Mouse (Mus musculus): ENCODE measurements around the gene Aldoart2.
"Not testable (repeated sequence)": the region's sequence is repeated elsewhere in the genome, so short reads cannot be mapped to it uniquely, and the experiment has no call there.

The Aldoart2 gene

DNA sequence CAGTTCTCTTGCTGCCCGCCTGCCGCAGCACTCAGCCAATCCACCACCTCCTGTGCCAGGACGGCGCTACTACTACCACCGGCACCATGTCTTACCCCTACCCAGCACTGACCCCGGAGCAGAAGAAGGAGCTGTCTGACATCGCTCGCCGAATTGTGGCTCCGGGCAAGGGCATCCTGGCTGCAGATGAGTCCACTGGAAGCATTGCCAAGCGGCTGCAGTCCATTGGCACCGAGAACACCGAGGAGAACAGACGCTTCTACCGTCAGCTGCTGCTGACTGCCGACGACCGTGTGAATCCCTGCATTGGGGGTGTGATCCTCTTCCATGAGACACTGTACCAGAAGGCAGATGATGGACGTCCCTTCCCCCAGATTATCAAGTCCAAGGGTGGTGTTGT, at the start of gene Aldoart2:
Gene Aldoart2, plus strand, starts transcription at position 34 of the 400 bp plus-strand sequence.
- DNase-seq (ENCODE audit: low read depth), result no peak

DNA sequence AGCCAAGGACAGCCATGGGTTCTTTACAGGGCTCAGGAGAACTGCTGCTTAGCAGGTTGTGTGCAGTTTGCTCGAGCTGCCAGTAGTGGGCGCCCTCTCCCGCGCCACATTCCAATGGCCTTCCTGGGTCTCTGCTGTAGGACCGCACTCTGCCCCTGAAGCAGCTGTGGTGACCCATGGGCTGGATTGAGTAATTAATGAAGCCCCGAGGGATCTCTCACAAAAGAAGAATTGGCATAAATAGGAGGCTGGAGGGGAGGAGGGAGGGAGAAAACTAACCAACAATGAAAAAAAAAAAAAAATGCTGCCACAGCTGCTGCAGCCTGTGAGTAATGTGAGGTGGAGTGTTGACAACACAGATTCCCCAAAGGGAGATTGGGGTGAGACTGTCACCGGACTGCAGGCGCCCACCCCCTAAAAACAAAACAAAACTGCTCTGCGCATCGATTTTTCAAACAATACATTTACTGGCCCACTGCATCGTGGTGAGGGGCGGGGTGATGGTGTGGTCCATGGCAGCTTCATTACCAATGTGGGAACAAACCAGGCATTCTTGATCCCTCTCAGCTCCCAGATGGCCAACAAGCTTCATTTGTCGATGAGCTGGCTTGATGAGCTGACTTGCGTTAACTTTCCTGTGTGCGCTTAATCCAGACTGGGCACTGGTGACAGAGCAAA, 46.8 kb upstream of the Aldoart2 start:
- peak; percentile 36 for DNase-seq (ENCODE audit: low read depth)

DNA sequence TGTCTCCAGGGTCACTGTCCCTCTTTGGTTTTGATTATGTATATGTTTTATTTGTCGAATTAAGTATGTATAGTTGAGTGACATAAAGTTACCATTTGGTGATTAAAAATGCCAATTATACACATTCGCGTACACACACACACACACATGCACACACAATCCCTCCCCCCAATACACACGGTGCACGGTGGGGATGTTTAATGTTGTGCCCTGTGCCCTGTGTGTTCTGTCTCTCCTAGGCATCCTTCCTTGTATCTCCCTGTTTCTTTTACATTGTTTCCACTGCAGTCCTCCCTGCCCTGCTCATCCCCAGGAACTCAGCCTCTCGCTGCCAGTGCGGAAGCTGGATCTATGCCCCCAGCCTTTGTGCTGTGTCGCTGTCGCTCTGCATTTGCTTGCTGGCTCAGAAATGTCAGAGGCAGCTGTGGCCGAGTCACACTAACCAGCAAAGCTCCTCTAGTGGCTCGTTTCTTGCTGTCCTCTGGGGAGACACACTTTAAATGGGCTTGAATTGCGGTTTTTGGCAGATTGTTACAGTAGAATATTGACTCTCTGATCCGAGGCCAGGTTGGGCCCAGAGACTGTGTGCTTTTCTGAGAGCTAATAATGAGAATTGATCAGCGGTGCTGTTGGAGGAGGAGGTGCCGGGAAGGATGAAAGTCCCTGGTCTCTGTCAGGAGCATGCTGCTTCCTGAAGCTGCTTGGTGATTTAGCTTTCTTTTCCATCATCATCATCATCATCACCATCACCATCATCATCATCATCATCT, 37.9 kb upstream of the Aldoart2 start:
- no peak for DNase-seq (ENCODE audit: low read depth)

DNA sequence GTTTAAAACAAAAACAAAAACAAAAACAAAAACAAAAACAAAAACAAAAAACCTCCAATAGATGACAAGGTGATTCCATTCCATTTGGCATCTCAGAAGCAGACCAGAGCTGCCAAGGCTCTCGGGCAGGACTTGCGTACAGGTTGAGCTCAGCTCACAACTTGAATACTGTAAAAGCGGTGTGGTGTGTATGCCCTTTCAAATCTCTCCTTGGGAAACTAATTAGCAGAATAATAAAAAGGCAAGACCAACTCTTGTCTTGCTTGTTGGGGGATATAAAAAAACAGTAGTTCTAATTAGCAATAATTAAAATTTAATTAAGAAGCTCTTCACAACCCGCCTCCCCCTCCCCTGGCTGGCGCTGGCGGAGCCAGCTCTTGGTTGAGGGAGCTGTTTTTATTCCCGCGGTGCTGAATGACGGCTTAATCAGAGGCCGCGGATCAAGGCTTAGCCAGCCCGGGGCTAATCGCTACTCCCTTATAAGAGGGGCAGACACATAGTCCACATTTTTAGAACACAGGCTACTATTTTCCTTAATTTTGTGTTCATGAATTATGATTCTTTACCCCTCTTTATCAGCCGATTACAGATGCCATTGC, 28.4 kb upstream of the Aldoart2 start:
- no peak for DNase-seq (ENCODE audit: low read depth)

DNA sequence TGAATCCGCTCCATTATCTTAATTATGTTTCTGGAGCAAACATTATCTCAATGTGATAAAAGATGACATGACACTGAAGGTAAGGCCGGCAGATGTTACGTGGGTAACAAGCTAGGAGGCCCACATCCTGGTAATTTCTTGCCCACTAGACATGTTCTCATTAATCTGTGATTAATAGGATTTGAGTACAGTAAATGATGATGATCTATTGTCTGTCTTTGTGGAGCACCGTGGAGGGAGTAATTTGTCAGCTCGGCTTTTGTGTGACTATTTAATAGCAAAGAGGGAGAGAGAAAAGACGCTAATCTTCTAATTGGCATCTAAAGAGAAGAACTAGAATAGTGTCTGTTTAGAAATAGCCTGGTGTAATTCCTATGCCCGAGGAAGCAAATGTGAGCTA, 27.3 kb upstream of the Aldoart2 start:
- DNase-seq (ENCODE audit: low read depth), result no peak

DNA sequence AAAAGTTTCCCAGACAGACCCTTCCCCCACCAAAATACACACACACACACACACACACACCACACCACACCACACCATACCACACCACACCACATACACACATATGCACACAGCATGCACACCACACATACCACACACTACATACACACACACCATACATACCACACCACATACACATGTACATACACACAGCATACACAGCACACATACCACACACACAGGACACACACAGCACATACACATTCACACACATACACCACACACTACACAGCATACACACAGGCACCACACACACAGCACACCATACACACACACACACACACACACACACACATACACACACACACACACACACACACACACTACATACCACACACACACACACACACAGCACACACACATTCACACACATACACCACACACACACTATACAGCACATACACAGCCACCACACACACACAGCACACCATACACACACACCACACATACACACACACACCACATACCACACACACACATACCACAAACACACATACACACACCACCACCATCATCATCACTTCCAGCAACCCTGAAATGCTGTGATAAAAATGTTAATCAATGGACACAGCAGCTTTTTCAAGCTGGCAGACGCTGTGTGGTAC, 26.6 kb upstream of the Aldoart2 start:
- DNase-seq (ENCODE audit: low read depth), result peak; percentile 9

DNA sequence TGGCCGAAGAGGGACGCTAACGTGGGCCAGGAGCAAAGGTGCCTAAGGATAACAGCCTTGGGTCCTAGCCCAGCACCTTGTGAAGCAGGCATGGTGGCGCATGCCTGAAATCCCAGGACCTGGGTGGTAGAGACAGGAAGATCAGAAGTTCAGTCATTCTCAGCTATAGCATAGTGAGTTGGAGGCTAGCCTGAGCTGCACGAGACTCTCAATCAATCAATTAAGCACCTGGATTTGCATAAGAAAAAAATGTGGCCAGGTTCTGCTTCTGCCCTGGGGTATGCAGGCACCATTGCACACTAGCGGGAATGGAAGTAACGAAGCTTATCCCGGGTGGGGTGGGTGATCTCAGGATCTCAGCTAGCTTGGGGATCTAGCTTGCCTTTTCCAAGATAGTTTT, 25.9 kb upstream of the Aldoart2 start:
- no peak for DNase-seq (ENCODE audit: low read depth)

DNA sequence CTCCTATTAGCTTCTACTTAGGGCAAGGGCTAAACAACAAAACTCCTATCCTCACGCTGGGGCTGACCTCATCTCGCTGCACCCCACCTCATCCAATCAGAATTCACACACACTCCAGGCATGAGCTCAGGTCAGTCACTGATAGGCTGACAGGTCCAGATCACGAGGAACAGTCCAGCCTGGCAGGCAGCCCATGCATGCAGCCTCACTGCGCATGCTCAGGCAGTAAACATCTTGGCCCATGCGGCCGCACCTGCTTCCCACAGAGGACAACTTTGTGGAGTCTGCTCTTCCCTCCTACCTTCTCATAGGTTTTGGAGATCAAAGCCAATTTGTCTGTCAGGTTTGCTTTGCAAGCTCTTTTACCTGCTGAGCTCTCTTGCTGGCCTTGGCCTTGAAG, 10.1 kb upstream of the Aldoart2 start:
- not testable (repeated sequence) for DNase-seq (ENCODE audit: low read depth)

DNA sequence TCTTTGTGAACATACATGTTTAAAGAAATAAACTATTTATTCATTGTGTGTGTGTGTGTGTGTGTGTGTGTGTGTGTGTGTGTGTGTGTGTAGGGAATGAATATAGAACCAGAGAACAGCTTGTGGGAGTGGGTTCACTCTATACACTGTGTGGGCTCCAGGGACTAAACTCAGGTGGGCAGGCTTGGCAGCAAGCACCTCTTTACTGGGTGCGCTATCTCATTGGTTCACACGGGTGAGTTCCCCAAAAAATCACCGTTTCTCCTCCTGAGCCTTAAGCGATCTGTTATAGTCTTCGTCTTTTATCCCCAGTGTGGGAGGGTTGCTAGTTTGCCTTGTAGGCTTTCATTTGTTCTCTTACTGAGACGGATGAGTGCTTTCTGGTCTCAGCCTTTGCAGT, 7.2 kb upstream of the Aldoart2 start:
- no peak for DNase-seq (ENCODE audit: low read depth)

DNA sequence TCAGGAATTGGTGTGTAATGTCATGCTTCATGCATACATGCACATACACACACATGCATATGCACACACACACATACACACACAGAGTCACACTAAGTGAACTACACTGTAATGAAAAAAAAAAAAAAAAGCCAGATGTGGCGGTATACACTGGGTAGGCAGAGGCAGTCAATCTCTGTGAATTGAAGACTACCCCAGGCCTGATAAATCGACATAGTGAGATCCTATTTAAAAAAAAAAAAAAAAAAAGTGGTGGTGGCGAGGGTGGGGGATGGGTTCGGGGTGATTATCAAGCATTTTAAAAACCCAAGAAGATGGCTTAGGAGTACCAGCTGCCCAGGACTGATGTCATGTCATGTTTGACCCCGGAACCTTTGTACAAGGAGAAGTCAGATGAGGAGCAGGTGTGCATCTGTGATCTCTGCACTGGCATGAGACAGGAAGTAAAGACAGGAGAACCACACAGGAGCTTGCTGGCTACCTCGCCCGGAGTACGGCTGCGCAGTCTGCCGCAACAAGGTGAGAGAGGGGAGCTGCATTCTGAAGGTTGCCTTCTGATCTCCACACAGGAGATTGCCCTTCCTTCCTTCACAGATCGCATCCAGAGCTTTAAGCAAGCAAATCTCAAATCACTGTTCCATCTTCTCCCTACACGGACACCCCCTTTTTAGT, 5.7 kb upstream of the Aldoart2 start:
- DNase-seq (ENCODE audit: low read depth), result peak; percentile 9

DNA sequence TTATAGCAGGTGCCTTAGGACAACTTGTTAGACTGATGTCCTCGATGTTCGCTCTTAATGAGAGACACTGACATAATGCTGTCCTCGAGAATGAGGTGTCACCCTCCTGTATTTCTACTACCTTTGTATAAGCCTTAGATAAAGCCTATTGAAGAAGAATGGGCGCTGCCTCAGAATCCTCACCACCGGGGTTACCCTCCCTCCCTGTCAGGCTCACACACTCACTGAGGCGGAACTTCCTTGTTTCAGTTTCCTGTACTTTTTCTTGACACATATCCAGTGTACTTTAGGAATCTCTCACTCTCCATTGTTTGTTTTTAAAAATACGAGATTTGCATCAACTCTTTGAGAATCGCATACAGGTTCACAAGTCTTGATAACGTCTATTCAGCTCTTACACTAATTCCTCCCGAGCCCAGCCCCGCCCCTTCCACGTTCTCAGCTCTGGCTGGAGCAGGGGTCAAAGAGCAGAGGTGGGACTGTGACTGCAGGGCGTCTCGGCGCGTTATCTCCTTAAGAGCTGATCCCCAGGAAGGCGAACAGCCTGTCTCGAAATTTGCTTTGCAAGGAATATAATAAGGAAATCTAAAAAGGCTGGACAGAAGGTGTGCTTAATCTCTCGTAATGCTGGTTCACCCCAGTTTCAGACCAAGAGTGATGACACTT, 4.9 kb upstream of the Aldoart2 start:
- DNase-seq (ENCODE audit: low read depth), result peak; percentile 47

DNA sequence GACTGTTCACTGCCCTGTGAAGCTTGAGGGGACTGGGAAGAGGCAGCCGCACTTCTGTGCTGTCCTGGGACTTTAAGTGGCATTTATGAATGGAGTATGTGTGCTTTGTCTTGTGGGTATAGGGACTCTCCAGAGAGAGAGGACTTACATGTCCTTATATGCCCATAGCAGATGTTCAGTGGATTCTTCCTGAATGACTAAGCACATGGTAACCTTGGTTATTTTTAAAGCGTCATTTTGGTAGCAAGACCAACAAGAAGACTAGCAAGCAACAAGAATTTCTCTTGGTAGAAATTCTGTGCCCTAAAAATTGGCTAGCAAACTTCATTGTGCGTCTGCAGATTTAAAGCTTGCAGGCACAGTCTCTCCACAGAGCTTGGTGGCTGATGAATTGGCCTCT, 1.3 kb upstream of the Aldoart2 start:
- no peak for DNase-seq (ENCODE audit: low read depth)

DNA sequence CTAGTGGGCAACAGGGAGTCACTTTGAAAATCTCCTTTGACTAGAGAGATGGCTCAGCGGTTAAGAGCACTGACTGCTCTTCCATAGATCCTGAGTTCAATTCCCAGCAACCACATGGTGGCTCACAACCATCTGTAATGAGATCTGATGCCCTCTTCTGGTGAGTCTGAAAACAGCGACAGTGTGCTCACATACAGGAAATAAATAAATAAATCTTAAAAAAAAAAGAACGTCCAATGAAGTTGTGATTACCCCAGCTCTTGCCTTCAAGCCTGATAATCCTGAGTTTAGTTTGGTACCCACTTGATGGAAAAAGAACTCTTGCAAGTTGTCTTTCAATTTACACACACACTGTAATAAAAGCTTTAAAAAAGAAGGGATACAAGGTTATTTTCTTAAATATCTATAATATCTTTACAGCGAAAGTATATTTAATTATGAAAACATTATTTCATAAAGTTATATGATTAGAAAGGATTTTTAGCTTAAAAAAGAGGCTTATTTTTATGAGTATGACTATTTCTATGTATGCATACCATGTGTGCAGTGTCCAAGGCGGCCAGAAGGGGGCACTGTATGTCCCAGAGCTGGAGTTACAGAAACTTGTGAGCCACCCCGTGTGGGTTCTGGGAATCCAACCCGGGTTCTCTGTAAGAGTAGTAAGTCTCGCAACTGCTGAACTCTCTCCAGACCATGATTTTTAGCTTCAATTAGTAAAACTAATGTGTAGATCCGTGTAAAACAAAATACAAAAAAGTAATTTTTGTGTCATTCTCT, 664 bp upstream of the Aldoart2 start:
- DNase-seq (ENCODE audit: low read depth), result no peak

DNA sequence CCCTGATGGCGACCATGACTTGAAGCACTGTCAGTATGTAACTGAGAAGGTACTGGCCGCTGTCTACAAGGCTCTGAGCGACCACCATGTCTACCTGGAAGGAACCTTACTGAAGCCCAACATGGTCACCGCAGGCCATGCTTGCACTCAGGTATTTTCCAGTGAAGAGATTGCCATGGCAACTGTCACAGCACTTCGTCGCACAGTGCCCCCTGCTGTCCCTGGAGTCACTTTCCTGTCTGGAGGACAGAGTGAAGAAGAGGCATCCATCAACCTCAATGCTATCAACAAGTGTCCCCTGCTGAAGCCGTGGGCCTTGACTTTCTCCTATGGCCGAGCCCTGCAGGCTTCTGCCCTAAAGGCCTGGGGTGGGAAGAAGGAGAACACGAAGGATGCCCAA, 828 bp downstream of the Aldoart2 start:
- DNase-seq (ENCODE audit: low read depth), result no peak

DNA sequence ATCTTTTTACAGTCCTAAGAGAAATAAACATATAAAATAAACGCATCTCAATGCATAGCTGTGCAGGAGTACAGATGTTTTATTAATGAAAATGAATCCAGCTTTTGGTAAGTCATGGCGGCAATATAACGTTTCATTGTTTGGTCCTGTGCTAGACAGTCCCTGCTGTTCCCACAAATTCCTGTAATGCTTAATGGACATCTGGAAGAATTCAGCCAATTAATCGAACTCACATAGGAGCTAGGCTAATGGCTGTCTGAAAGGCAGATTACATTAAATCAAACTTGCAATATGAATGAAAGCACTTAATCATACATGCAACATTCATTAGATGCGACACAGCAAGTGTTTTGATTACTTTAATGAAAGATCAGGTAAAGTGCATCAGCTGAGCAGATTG, 1.8 kb downstream of the Aldoart2 start:
- DNase-seq (ENCODE audit: low read depth), result no peak

DNA sequence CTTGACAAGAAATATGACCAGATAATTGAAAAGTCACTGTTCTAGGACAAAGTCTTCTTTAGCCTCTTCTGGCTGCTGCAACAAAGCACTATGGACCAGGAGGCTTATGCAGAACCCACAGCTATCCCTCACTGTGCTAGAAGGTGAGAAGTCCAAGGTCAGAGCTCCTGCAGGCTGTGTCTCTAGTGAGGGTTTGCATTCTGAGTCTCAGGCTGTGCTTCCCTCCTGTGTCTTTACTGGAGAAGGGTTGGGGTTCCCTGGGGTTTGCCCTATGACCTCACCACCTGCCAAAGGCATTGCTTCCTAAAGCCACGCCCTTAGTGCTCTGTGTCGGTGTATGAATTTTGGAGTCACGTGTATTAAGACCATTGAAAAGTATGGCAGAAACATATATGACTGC, 3.4 kb downstream of the Aldoart2 start:
- no peak for DNase-seq (ENCODE audit: low read depth)

DNA sequence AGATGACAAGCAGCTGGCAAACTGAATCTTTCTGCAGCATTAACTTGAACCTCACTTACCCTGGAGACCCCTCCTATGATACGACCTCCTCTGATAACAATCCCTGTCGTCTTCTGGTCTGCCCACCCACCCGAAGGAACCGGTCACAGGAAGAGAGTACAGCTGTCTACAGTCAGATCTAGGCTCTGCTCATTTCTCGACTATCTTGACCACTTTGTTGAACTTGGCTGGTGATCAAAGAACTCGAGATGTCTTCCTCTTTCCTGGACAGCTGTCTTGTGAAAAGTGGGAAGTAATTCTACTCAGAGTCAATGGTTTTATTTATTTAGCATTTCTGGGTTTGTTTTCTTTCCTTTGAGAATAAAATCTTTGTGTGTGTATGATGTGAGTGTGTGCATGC, 4.6 kb downstream of the Aldoart2 start:
- DNase-seq (ENCODE audit: low read depth), result no peak

DNA sequence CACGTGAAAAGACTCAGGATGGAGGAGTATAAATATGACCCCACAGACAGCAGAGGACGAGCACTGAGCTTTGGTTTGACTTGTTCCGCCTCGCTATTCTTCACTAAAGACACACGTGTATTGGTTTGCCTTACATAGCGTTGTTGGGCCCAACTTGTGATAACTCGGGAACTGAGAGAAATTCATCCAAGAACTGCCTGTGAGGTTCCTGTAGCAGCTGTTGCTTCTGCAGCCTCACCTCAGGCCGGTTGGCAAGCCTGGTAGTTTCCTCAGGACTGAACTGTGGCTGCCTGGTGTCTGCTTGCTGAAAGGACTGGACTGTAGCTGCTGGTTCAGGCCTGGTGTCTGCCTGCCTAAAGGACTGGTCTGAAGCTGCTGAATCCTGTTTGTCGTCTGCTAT, 5.6 kb downstream of the Aldoart2 start:
- DNase-seq (ENCODE audit: low read depth), result no peak

DNA sequence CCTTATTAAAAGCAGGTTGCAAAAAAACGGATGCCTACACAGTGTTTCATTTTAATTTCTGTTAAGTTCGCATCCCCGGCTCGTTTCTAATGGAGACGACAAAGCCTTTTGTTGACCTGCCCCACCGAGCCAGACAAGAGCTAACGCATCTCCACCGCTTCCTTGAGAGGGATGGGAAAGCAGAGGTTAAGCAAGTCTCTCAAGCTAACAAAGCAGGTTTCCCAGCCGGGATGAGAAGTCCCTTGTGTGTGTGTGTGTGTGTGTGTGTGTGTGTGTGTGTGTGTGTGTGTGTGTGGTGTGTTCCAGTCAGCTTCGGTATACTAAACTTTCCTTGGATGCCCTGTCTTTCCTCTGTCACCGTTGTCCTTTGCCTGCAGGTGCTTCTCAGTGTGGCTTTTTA, 6.1 kb downstream of the Aldoart2 start:
- DNase-seq (ENCODE audit: low read depth), result no peak

DNA sequence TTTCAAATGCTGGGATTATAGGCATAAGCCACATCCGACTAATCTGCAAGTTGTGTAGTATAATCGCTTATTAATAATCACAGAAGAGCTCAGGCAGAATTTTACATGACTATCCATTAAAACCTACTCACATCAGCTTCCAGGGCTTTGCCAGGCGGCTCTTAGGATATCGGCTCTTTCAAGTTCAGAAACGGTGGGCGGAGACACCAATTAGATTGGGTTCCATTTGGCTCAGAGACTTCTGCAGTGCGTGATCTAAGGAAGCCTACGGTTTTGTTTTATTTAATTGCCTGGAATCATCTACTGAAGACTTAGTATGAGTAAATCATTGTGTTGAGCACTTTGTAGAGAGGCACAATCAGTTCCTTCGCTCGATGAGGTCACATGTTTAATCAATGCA, 6.6 kb downstream of the Aldoart2 start:
- no peak for DNase-seq (ENCODE audit: low read depth)

DNA sequence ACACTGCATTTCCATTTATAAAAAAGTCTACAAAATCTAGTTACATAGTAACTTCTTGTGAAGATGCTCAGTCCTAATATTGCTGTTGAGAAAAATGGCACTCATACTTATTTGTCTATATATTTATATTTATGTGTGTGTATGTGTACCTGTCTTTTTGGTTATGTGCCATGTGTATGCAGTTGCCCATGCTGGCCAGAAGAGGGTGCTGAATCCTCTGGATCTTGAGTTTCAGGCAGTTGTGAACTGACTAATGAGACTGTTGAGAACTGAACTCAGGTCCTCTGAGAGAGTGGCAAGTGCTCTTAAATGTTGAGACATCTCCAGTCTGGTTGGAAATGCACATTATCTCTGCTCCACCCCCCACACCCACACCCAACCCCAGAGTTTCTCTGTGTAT, 8.1 kb downstream of the Aldoart2 start:
- no peak for DNase-seq (ENCODE audit: low read depth)

All from naive thymus-derived CD4-positive, alpha-beta T cell, adult 2 months (primary cell).